Mouse (Mus musculus): ENCODE data around the gene Marveld1. TPM values are rescaled to one million over a fixed set of nuclear protein-coding genes. Genes with fewer than 3 reads are reported as not detected.

The Marveld1 gene
- polyA plus RNA-seq (2015; fragmentation: Nextera tagmentation; extraction: Ambion mirVana), result 21.4 and 23.6 TPM in 2 replicates

DNA sequence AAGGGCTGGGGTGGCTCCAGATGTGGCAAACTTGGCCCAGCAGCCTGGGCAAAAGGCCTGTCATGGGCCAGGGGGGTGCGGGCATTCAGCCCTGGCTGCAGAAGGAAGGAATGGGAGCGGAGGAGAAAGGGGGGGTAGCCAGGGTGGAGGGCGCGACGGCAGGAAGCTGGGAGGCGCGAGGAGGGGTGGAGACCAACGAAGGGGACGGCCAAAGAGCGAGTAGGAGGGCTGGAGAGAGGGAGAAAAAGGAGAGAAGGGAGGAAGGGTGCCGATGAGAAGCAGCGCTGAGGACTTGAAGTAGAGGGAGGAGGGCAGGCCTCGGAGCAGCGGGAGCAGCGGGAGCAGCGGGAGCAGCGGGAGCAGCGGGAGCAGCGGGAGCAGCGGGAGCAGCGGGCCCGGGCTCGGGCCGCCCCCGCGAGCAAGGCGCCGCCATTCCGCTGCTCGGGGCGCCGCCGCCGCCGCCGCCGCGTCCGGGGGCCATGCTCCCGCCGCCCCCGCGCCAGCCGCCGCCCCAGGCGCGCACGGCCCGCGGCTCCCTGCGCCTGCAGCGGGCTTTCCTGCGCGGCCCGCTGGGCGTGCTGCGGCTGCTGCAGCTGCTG, at the start of gene Marveld1:
Marveld1 (plus strand) TSS at position 231 of the 599 bp plus-strand sequence.

DNA sequence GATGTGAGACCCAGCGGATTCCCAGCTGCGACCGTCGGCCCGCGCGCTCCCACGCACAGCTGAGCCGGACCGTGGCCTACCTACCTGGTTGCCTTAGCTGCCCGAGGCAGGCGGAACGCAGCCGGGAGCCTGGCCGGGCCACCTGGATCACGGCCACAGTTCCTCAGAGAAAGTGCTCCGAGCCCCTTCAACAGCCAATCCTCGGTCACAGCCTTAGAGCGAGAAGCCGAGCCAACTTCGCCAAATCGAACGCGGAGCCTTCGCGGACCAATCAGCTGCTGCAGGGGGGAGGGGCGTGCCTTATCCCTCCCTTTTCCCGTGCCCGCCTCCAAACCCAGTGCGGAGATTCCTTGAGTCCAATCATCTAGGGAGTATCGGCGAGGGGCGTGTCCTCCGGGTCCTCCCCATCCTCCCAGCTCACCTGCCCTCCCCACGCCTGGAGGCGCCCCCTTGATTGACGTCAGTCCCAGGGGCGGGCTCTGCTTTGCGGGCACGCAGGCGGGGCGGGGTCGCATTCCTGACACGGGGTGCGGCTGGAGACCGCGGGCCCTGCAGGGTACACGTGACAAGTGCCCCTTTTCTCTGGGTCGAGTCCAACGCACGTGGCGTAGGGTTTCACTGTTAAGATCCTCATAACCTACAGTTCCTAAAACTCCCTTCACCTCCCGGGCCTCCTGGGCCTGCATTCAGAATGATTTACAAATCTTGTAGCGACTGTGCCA, 18.3 kb upstream of the Marveld1 start, which contains the start of gene Avpi1:
Avpi1 (minus strand) TSS at position 273 of the 722 bp plus-strand sequence.

DNA sequence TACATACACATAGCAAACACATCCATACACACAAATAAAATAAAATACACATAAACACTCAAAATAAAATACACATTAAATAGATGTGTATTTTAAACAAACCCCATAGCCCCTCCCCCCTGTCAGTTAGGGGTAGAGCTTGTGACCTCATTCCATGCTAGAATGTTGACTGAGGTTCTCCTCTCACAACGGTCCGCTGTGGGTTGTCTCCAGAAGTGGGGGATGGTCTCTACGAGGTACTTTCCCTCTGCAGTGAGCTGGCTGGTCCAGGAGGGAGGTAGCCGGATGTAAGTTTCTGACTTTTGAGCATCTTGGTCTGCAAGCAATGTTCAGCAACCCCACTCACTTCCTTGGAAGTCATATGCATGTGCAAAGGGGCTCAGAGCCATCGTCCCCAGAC, 16.6 kb downstream of the Marveld1 start, which contains the start of gene Zfyve27:
Zfyve27 (plus strand) TSS at position 188 of the 400 bp plus-strand sequence.

Other genes with a start within 250 kb of the Marveld1 start
- gene Pgam1, start 235.5 kb upstream of the Marveld1 start, polyA plus RNA-seq (2015; fragmentation: Nextera tagmentation; extraction: Ambion mirVana), result 286 and 565 TPM in 2 replicates
- 50.7 and 62.0 TPM in 2 replicates for gene Exosc1, start 214.0 kb upstream of the Marveld1 start, polyA plus RNA-seq (2015; fragmentation: Nextera tagmentation; extraction: Ambion mirVana)
- 46.1 and 53.9 TPM in 2 replicates for gene Zdhhc16, start 213.9 kb upstream of the Marveld1 start, polyA plus RNA-seq (2015; fragmentation: Nextera tagmentation; extraction: Ambion mirVana)
- 12.8 and 17.8 TPM in 2 replicates for gene Mms19, start 166.2 kb upstream of the Marveld1 start, polyA plus RNA-seq (2015; fragmentation: Nextera tagmentation; extraction: Ambion mirVana)
- 22.8 and 25.9 TPM in 2 replicates for gene Ubtd1, start 165.6 kb upstream of the Marveld1 start, polyA plus RNA-seq (2015; fragmentation: Nextera tagmentation; extraction: Ambion mirVana)
- gene Ankrd2, start 111.4 kb upstream of the Marveld1 start, polyA plus RNA-seq (2015; fragmentation: Nextera tagmentation; extraction: Ambion mirVana), result 0.87 and 1.7 TPM in 2 replicates
- 6.6 and 8.9 TPM in 2 replicates for gene Hoga1, start 101.8 kb upstream of the Marveld1 start, polyA plus RNA-seq (2015; fragmentation: Nextera tagmentation; extraction: Ambion mirVana)
- not detected in 2 replicates for gene 4933411K16Rik, start 95.2 kb upstream of the Marveld1 start, polyA plus RNA-seq (2015; fragmentation: Nextera tagmentation; extraction: Ambion mirVana)
- gene Morn4, start 61.0 kb upstream of the Marveld1 start, polyA plus RNA-seq (2015; fragmentation: Nextera tagmentation; extraction: Ambion mirVana), result 17.2 and 27.5 TPM in 2 replicates
- 23.9 and 33.0 TPM in 2 replicates for gene Pi4k2a, start 56.9 kb upstream of the Marveld1 start, polyA plus RNA-seq (2015; fragmentation: Nextera tagmentation; extraction: Ambion mirVana)
- 68.4 and 71.6 TPM in 2 replicates for gene Avpi1, start 18.3 kb upstream of the Marveld1 start, polyA plus RNA-seq (2015; fragmentation: Nextera tagmentation; extraction: Ambion mirVana)
- 16.1 and 28.9 TPM in 2 replicates for gene Zfyve27, start 16.6 kb downstream of the Marveld1 start, polyA plus RNA-seq (2015; fragmentation: Nextera tagmentation; extraction: Ambion mirVana)
- 6.9 and 19.9 TPM in 2 replicates for gene Sfrp5, start 54.9 kb downstream of the Marveld1 start, polyA plus RNA-seq (2015; fragmentation: Nextera tagmentation; extraction: Ambion mirVana)
- 2.3 and 5.7 TPM in 2 replicates for gene Golga7b, start 100.2 kb downstream of the Marveld1 start, polyA plus RNA-seq (2015; fragmentation: Nextera tagmentation; extraction: Ambion mirVana)